Mouse (Mus musculus) cerebellum, postnatal 25 days (tissue): ENCODE results near the gene Cox19.

ENCODE experiments used
- DNase-seq, 2 experiments: peaks; one replicate each; pipeline ENCODE4 v3.0.0; 2021; ENCODE audit warnings: mixed read lengths in 2 of 2

Gene Cox19

GRCm38 (mm10) chr5:139291811-139292560 is 59.2 kb downstream of the Cox19 start:
- peak in 1 of 2 experiments; percentile 43 for DNase-seq

- DNase-seq = no peak
Measured at GRCm38 (mm10) chr5:139290467-139291259, 60.6 kb downstream of the Cox19 start.

GRCm38 (mm10) chr5:139288591-139288990 is 62.6 kb downstream of the Cox19 start:
- DNase-seq = no peak

GRCm38 (mm10) chr5:139287787-139288186 is 63.4 kb downstream of the Cox19 start:
- DNase-seq = no peak

- no peak for DNase-seq
Measured at GRCm38 (mm10) chr5:139287099-139287498, 64.1 kb downstream of the Cox19 start.
